17 mouse cellular contexts compared by ENCODE assay signal in genomic region chr6:71111419-71112113, GRCm38 (mm10). TPM values are rescaled to one million over a fixed set of nuclear protein-coding genes. Genes with fewer than 3 reads are reported as not detected.
A peak's percentile ranks its signal among the peaks of the same experiment; 100 is the strongest.
DNase-seq lines count a peak whose midpoint lies in the region; ATAC-seq lines count a peak whose summit lies in the region.
"Had no signal": no experiment of that assay in that cellular context is flagged by ENCODE, and none has a peak within 500 bp of the region (broad histone marks: within the 10 kb centered on the region; RNA-seq: fewer than 3 reads in every experiment).

No protein-coding gene starts in this region.

- no peak overlapping the region for H3K4me2 ChIP-seq in kidney, embryonic 14.5 days (replicated peaks; ENCODE audit: low read depth, low read length)
- H3K4me2 ChIP-seq: midbrain, embryonic 13.5 days; neural tube, embryonic 12.5 days had no signal

- H3K27ac ChIP-seq in kidney, embryonic 14.5 days (ENCODE audit: low read depth, low read length): no peak overlapping the region
- H3K27ac ChIP-seq: left cerebral cortex, adult 2 months; midbrain, embryonic 13.5 days; neural tube, embryonic 12.5 days had no signal

- H3K9me3 ChIP-seq in kidney, embryonic 14.5 days (ENCODE audit: control insufficient read depth, low read length): no peaks in the 10 kb centered on the region
- H3K9me3 ChIP-seq: midbrain, embryonic 13.5 days; neural tube, embryonic 12.5 days had no signal

- no peak overlapping the region for H3K9ac ChIP-seq in kidney, embryonic 14.5 days (ENCODE audit: low read depth, low read length)
- H3K9ac ChIP-seq: forebrain, postnatal 0 days; midbrain, embryonic 13.5 days; neural tube, embryonic 12.5 days had no signal

- peak; percentile 56; the same call in 1 of the 2 replicates for ATAC-seq in cerebellum, adult (ENCODE audit: insufficient number of reproducible peaks, low FRiP score, low TSS enrichment)
- ATAC-seq in kidney, embryonic 14.5 days (ENCODE audit: low FRiP score, low TSS enrichment): peak; percentile 57
- ATAC-seq: forebrain, postnatal 0 days; intestine, embryonic 16.5 days; lung, postnatal 0 days; midbrain, embryonic 13.5 days had no signal

- DNase-seq in cerebellum, adult 11-12 months: no peak
- DNase-seq in kidney, adult 8-10 months: peak; percentile 29 to 32
- DNase-seq in kidney, postnatal 10 days: no peak
- peak; percentile 37 for DNase-seq in adrenal gland, postnatal 14 days
- DNase-seq in frontal cortex, adult 2 months (ENCODE audit: extremely low spot score in 1 of 2, low spot score in 1 of 2): no peak
- DNase-seq in frontal cortex, postnatal 25 days (ENCODE audit: low spot score in 2 of 2): no peak
- DNase-seq: forebrain, postnatal 0 days; gastrocnemius, postnatal 36 days; thymus, adult 18-20 months had no signal

- no peak overlapping the region for H3K4me3 ChIP-seq in kidney, embryonic 14.5 days (ENCODE audit: low read length)
- H3K4me3 ChIP-seq: erythroblast, embryonic 14.5 days; left cerebral cortex, adult 2 months; midbrain, embryonic 13.5 days; neural tube, embryonic 12.5 days had no signal

- peaks cover 4% of the 10 kb centered on the region; the same call in 1 of the 2 replicates for H3K4me1 ChIP-seq in kidney, embryonic 14.5 days (ENCODE audit: control insufficient read depth, insufficient read depth, low read length)
- H3K4me1 ChIP-seq: midbrain, embryonic 13.5 days; neural tube, embryonic 12.5 days had no signal

- H3K36me3 ChIP-seq in kidney, embryonic 14.5 days (ENCODE audit: control insufficient read depth, insufficient read depth, low read length): no peaks in the 10 kb centered on the region
- H3K36me3 ChIP-seq: midbrain, embryonic 13.5 days; neural tube, embryonic 12.5 days had no signal

- no peaks in the 10 kb centered on the region for H3K27me3 ChIP-seq in kidney, embryonic 14.5 days (ENCODE audit: control insufficient read depth, insufficient read depth, low read length)
- H3K27me3 ChIP-seq: midbrain, embryonic 13.5 days; neural tube, embryonic 12.5 days had no signal

- 63% methylated on average over 11 of the region's 11 CpGs for WGBS in kidney, embryonic 14.5 days

RNA-seq across cellular contexts. Expression of gene Thnsl2, which starts 32.7 kb away (rescaled TPM):
- 13.7 and 14.0 TPM in 2 replicates for total RNA-seq in adrenal gland, postnatal 14 days (2021)
- polyA plus RNA-seq in kidney, embryonic 14.5 days (2014; fragmentation: Nextera tagmentation; extraction: Ambion mirVana): 21.4 and 25.7 TPM in 2 replicates
- polyA plus RNA-seq in frontal cortex, adult 2 months (2012; rRNA removed): 5.2 and 5.8 TPM in 2 replicates
- polyA plus RNA-seq: erythroblast, embryonic 14.5 days had no signal

Comparison
In these comparisons a context has a peak if more than half of its experiments do, and no peak if none do; other contexts are left out.
1. DNase-seq: peak in kidney, adult 8-10 months (2 of 2) and adrenal gland, postnatal 14 days (single experiment); none in cerebellum, adult 11-12 months (single experiment), kidney, postnatal 10 days (single experiment), frontal cortex, adult 2 months (0 of 2) and frontal cortex, postnatal 25 days (0 of 2).